Mouse (Mus musculus) embryonic facial prominence, embryonic 14.5 days (tissue): ENCODE data around the gene Pip5k1b. TPM values are rescaled to one million over a fixed set of nuclear protein-coding genes. Genes with fewer than 3 reads are reported as not detected.

Experiments used
- ATAC-seq: fragments of 200-750 bp; cut with Nextera tagmentation; 2 replicates; pipeline ENCODE4 v1.8.0; 2017; ENCODE audit warnings: low read depth, moderate number of reproducible peaks, moderate TSS enrichment
- DNase-seq: peaks from one replicate; pipeline ENCODE4 v3.0.0-alpha.2; 2015; ENCODE audit warnings: low spot score
- H3K27ac ChIP-seq: fragments of 300-500 bp; sonication (generic); replicated peaks from 2 replicates; pipeline ENCODE4 v1.5.1; 2014; ENCODE audit warnings: low read depth, mild to moderate bottlenecking, low read length, moderate library complexity
- H3K27me3 ChIP-seq: fragments of 300-500 bp; sonication (generic); replicated peaks from 2 replicates; pipeline ENCODE4 v1.6.1; 2014; ENCODE audit warnings: low read length; ENCODE audit not compliant: control insufficient read depth, insufficient read depth
- H3K36me3 ChIP-seq: fragments of 300-500 bp; sonication (generic); 2 replicates; pipeline ENCODE4 v1.6.1; 2014; ENCODE audit warnings: low read length, mixed read lengths; ENCODE audit not compliant: control insufficient read depth, insufficient read depth
- H3K4me1 ChIP-seq: fragments of 300-500 bp; sonication (generic); 2 replicates; pipeline ENCODE4 v1.6.1; 2014; ENCODE audit warnings: antibody characterized with exemption, low read length; ENCODE audit not compliant: control insufficient read depth, insufficient read depth
- H3K4me2 ChIP-seq: fragments of 300-500 bp; sonication (generic); 2 replicates; pipeline ENCODE4 v1.6.1; 2014; ENCODE audit warnings: low read depth, mild to moderate bottlenecking, low read length, moderate library complexity, mixed read lengths
- H3K4me3 ChIP-seq: fragments of 300-500 bp; sonication (generic); 2 replicates; pipeline ENCODE4 v1.5.1; 2014; ENCODE audit warnings: low read depth, mild to moderate bottlenecking, low read length
- H3K9ac ChIP-seq: fragments of 300-500 bp; sonication (generic); 2 replicates; pipeline ENCODE4 v1.6.1; 2014; ENCODE audit warnings: low read depth, mild to moderate bottlenecking, low read length, moderate library complexity, mixed read lengths
- H3K9me3 ChIP-seq: fragments of 300-500 bp; sonication (generic); 2 replicates; pipeline ENCODE4 v1.6.1; 2016; ENCODE audit warnings: low read length; ENCODE audit not compliant: control insufficient read depth
- WGBS: fragments of 180-500 bp; shearing (Covaris S2); extraction: QIAGEN DNeasy Blood & Tissue Kit; methylation state at CpG from one replicate; pipeline ENCODE4 v1.1.7; 2014; 5-methylcytosine and 5-hydroxymethylcytosine counted together
- polyA plus RNA-seq: library from polyadenylated mRNA; unstranded; fragments of >200 nt; fragmentation: Nextera tagmentation; extraction: Ambion mirVana; gene quantifications from 2 replicates; pipeline ENCODE4 v1.2.1, GENCODE M21; 2014

The Pip5k1b gene
- polyA plus RNA-seq, 1 experiment from 2014 or later = 1.6 TPM

DNA sequence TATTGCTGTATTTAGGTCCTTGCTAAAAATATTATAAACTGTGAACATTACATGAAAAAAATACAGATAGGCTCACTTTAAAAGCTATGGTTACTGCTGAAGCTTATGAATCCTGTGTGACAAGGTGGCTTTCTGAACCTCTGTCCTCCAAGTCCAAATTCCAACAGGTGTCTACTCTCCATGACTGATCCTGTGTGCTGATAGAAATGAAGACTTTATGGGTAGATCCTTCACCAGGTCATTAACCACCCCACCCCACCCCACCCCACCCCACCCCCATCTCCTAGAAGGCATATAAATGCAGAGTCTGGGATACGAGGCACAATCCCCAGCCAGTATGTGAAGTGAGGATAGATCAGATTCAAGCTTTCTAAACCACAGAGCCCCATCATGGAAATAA is 16.6 kb downstream of the Pip5k1b start:
- WGBS = 87% methylated on average over 1 of the region's 1 CpGs
- DNase-seq (no peak), ATAC-seq (no peak)
- Histone ChIP-seq H3K36me3 (no peaks in the 10 kb centered on the region), H3K27ac (no peak overlapping the region), H3K27me3 (no peaks in the 10 kb centered on the region), H3K4me1 (no peaks in the 10 kb centered on the region), H3K9ac (no peak overlapping the region), H3K4me2 (no peak overlapping the region), H3K9me3 (no peaks in the 10 kb centered on the region), H3K4me3 (no peak overlapping the region)

DNA sequence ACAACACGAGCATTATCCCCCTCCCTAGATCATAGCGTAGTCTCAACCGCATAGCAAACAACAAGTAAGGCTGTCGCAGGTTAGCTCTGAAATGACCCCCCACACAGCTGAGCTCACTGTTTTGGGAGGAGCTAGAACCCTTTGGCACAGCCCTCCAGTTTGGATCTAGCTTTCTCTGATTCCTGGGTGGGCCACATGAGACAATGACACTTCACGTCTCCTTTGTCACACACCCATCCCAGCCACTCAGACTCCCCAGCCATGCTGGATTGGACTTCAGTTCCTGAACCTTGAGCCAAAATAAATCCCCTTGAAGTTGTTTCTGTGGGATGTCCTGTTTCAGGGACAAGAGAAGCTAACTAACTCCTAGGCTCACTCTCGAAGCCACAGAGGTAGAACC is 17.5 kb downstream of the Pip5k1b start:
- ATAC-seq = no peak
- DNase-seq = no peak

GRCm38 (mm10) chr19:24537691-24538090 is 18.0 kb downstream of the Pip5k1b start:
- Histone ChIP-seq H3K27me3 (no peaks in the 10 kb centered on the region), H3K36me3 (no peaks in the 10 kb centered on the region), H3K4me2 (no peak overlapping the region), H3K9me3 (no peaks in the 10 kb centered on the region), H3K4me1 (no peaks in the 10 kb centered on the region), H3K4me3 (no peak overlapping the region), H3K9ac (no peak overlapping the region), H3K27ac (no peak overlapping the region)
- 72% methylated on average over 4 of the region's 4 CpGs for WGBS
- ATAC-seq (no peak), DNase-seq (no peak)

More for the DNA sequence above, 17.5 kb downstream of the Pip5k1b start:
- H3K4me3 ChIP-seq = no peak overlapping the region
- no peaks in the 10 kb centered on the region for H3K36me3 ChIP-seq
- H3K9me3 ChIP-seq = no peaks in the 10 kb centered on the region
- WGBS = 84% methylated on average over 6 of the region's 6 CpGs
- H3K4me1 ChIP-seq = no peaks in the 10 kb centered on the region
- H3K27me3 ChIP-seq = no peaks in the 10 kb centered on the region
- no peak overlapping the region for H3K9ac ChIP-seq
- no peak overlapping the region for H3K4me2 ChIP-seq
- H3K27ac ChIP-seq = no peak overlapping the region

DNA sequence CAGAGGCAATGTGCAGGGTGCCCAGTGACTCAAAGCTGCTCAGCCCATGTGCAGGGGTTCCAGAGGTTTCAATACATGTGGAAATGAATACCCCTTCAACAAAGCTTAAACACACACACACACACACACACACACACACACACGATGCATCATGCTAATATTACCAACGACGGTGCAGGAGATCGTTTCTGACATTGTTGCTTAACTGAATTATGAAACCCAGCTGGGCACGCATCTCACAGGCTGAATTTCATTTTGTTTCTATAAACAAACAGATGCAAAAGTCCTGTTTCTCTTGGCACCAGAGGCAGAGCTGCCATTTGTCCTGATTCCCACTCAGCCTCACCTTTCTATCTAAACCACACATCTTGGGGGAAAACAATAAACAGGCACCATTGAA is 18.8 kb downstream of the Pip5k1b start:
- Histone ChIP-seq H3K9me3 (no peaks in the 10 kb centered on the region), H3K4me3 (no peak overlapping the region), H3K27ac (no peak overlapping the region), H3K4me1 (no peaks in the 10 kb centered on the region), H3K27me3 (no peaks in the 10 kb centered on the region), H3K36me3 (no peaks in the 10 kb centered on the region), H3K4me2 (no peak overlapping the region), H3K9ac (no peak overlapping the region)
- DNase-seq (peak; percentile 61), ATAC-seq (no peak)
- 50% methylated on average over 5 of the region's 5 CpGs for WGBS

DNA sequence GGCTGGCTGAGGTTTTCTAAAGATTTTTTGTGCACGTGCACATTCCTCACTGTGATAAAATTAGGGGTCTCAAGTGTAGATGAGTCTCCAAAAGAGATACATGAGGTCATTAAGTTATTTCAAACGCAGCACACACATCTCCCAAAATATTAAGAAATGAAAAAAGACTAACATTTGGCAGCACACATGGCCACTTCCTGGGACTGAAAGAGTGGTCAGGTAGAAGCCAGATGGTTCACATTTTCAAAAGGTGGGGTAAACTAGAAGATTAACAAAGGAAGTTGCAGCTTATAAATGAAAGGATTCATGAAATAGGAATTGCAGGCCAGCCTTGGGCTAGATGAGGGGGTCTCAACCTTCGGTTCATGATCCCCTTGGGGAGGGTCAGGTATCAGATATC is 19.4 kb downstream of the Pip5k1b start:
- DNase-seq = no peak
- Histone ChIP-seq H3K4me3 (no peak overlapping the region), H3K36me3 (no peaks in the 10 kb centered on the region), H3K9ac (no peak overlapping the region), H3K27me3 (no peaks in the 10 kb centered on the region), H3K4me2 (no peak overlapping the region), H3K4me1 (no peaks in the 10 kb centered on the region), H3K9me3 (no peaks in the 10 kb centered on the region), H3K27ac (no peak overlapping the region)
- no peak for ATAC-seq
- 72% methylated on average over 3 of the region's 3 CpGs for WGBS

- no peak overlapping the region for H3K27ac ChIP-seq
- no peak for DNase-seq
- no peak overlapping the region for H3K9ac ChIP-seq
These were observed 20.5 kb downstream of the Pip5k1b start for GRCm38 (mm10) chr19:24535161-24535560.

DNA sequence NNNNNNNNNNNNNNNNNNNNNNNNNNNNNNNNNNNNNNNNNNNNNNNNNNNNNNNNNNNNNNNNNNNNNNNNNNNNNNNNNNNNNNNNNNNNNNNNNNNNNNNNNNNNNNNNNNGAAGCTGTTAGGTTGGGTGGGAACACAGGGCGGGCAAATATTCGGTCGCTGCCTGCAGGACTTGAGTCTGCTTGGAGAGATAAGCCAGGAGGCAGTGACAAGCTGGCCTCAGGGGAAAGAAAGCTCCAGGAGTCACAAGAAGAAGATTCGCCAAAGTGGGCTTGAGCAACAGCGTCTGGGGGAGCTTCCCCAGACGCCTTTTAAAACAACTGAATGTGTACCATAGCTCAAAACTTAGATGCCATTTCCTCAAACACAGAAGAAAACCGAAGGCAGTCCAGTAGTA is 20.9 kb downstream of the Pip5k1b start:
- no peak overlapping the region for H3K4me3 ChIP-seq
- no peaks in the 10 kb centered on the region for H3K4me1 ChIP-seq
- H3K4me2 ChIP-seq = no peak overlapping the region
- 78% methylated on average over 7 of the region's 7 CpGs for WGBS
- DNase-seq (no peak), ATAC-seq (no peak)
- H3K9ac ChIP-seq = no peak overlapping the region
- no peaks in the 10 kb centered on the region for H3K27me3 ChIP-seq
- no peaks in the 10 kb centered on the region for H3K9me3 ChIP-seq
- H3K36me3 ChIP-seq = no peaks in the 10 kb centered on the region
- H3K27ac ChIP-seq = no peak overlapping the region

More at GRCm38 (mm10) chr19:24535161-24535560, 20.5 kb downstream of the Pip5k1b start:
- no peak overlapping the region for H3K4me3 ChIP-seq
- H3K4me2 ChIP-seq = no peak overlapping the region
- no peaks in the 10 kb centered on the region for H3K27me3 ChIP-seq
- WGBS = 83% methylated on average over 6 of the region's 6 CpGs
- no peaks in the 10 kb centered on the region for H3K9me3 ChIP-seq
- no peaks in the 10 kb centered on the region for H3K36me3 ChIP-seq
- no peak for ATAC-seq
- no peaks in the 10 kb centered on the region for H3K4me1 ChIP-seq

GRCm38 (mm10) chr19:24528910-24529561 is 26.6 kb downstream of the Pip5k1b start:
- ATAC-seq = no peak
- 84% methylated on average over 4 of the region's 4 CpGs for WGBS
- H3K4me2 ChIP-seq = no peak overlapping the region

DNA sequence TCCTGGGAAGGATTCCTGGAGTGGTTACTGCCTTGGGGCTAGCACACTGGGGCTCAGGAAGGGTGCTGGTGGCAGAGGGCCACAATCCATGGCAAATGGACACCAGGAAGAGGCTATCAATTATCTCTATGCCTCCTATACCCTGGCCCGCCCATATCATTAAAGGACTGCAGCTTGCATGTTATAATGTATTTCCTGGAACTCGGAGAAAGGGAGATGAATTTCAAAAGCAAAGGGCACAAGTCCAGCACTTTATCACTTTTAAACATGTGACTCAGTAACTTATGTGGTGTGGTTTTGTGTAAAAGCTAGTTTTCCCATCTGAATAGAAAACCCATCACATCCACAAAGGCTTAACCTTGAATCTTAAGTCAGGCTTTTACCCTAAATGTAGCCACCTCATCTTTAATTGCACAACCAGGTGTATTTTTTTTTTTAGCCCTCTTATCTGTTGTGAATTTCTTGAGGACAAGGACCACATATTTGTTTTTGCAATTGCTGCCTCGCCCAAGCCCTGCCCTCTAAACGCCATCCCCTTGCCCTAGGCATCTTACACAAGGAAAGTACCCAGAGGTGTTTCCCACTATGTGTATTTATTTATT is 27.4 kb downstream of the Pip5k1b start:
- 72% methylated on average over 4 of the region's 4 CpGs for WGBS
- Histone ChIP-seq H3K27ac (no peak overlapping the region), H3K4me2 (no peak overlapping the region), H3K36me3 (no peaks in the 10 kb centered on the region), H3K9me3 (no peaks in the 10 kb centered on the region), H3K4me1 (no peaks in the 10 kb centered on the region), H3K4me3 (no peak overlapping the region), H3K27me3 (no peaks in the 10 kb centered on the region), H3K9ac (no peak overlapping the region)
- no peak for ATAC-seq
- no peak for DNase-seq

More at GRCm38 (mm10) chr19:24528910-24529561, 26.6 kb downstream of the Pip5k1b start:
- no peak overlapping the region for H3K4me3 ChIP-seq
- no peak overlapping the region for H3K9ac ChIP-seq
- no peak for DNase-seq
- no peaks in the 10 kb centered on the region for H3K36me3 ChIP-seq
- H3K9me3 ChIP-seq = no peaks in the 10 kb centered on the region
- no peaks in the 10 kb centered on the region for H3K27me3 ChIP-seq
- H3K27ac ChIP-seq = no peak overlapping the region
- H3K4me1 ChIP-seq = no peaks in the 10 kb centered on the region
